Mouse (Mus musculus) heart, embryonic 15.5 days (tissue): ENCODE data around the gene Ndufa13. TPM values are rescaled to one million over a fixed set of nuclear protein-coding genes. Genes with fewer than 3 reads are reported as not detected.
"Not testable (repeated sequence)": the region's sequence is repeated elsewhere in the genome, so short reads cannot be mapped to it uniquely, and the experiment has no call there.

Experiments
- ATAC-seq: fragments of 200-750 bp; cut with Nextera tagmentation; replicated peaks from 2 replicates; pipeline ENCODE4 v1.8.0; 2017; ENCODE audit warnings: low read depth, moderate TSS enrichment; ENCODE audit not compliant: insufficient number of reproducible peaks, insufficient read depth, low FRiP score
- H3K27ac ChIP-seq: fragments of 300-500 bp; sonication (generic); 2 replicates; pipeline ENCODE4 v1.5.1; 2015; ENCODE audit warnings: mild to moderate bottlenecking, inconsistent platforms
- H3K27me3 ChIP-seq: fragments of 300-500 bp; sonication (generic); 2 replicates; pipeline ENCODE4 v1.6.1; 2015; ENCODE audit warnings: inconsistent platforms
- H3K36me3 ChIP-seq: fragments of 300-500 bp; sonication (generic); 2 replicates; pipeline ENCODE4 v1.6.1; 2015; ENCODE audit warnings: mild to moderate bottlenecking, inconsistent platforms
- H3K4me1 ChIP-seq: fragments of 300-500 bp; sonication (generic); replicated peaks from 2 replicates; pipeline ENCODE4 v1.6.1; 2015; ENCODE audit warnings: inconsistent platforms
- H3K4me2 ChIP-seq: fragments of 300-500 bp; sonication (generic); 2 replicates; pipeline ENCODE4 v1.6.1; 2015; ENCODE audit warnings: inconsistent platforms, mild to moderate bottlenecking, moderate library complexity
- H3K4me3 ChIP-seq: fragments of 300-500 bp; sonication (generic); 2 replicates; pipeline ENCODE4 v1.5.1; 2015; ENCODE audit warnings: mild to moderate bottlenecking, inconsistent platforms
- H3K9ac ChIP-seq: fragments of 300-500 bp; sonication (generic); 2 replicates; pipeline ENCODE4 v1.6.1; 2015; ENCODE audit warnings: mild to moderate bottlenecking, inconsistent platforms
- H3K9me3 ChIP-seq: fragments of 300-500 bp; sonication (generic); replicated peaks from 2 replicates; pipeline ENCODE4 v1.6.1; 2016; ENCODE audit warnings: inconsistent platforms
- WGBS: fragments of 180-500 bp; shearing (Covaris S2); methylation state at CpG from one replicate; pipeline ENCODE4 v1.1.7; 2015; ENCODE audit warnings: mixed read lengths; 5-methylcytosine and 5-hydroxymethylcytosine counted together
- polyA plus RNA-seq: library from polyadenylated mRNA; unstranded; fragments of >200 nt; fragmentation: Nextera tagmentation; extraction: Ambion mirVana; gene quantifications from 2 replicates; pipeline ENCODE4 v1.2.1, GENCODE M21; 2015

The Ndufa13 gene
- polyA plus RNA-seq, result 316 and 390 TPM in 2 replicates

DNA sequence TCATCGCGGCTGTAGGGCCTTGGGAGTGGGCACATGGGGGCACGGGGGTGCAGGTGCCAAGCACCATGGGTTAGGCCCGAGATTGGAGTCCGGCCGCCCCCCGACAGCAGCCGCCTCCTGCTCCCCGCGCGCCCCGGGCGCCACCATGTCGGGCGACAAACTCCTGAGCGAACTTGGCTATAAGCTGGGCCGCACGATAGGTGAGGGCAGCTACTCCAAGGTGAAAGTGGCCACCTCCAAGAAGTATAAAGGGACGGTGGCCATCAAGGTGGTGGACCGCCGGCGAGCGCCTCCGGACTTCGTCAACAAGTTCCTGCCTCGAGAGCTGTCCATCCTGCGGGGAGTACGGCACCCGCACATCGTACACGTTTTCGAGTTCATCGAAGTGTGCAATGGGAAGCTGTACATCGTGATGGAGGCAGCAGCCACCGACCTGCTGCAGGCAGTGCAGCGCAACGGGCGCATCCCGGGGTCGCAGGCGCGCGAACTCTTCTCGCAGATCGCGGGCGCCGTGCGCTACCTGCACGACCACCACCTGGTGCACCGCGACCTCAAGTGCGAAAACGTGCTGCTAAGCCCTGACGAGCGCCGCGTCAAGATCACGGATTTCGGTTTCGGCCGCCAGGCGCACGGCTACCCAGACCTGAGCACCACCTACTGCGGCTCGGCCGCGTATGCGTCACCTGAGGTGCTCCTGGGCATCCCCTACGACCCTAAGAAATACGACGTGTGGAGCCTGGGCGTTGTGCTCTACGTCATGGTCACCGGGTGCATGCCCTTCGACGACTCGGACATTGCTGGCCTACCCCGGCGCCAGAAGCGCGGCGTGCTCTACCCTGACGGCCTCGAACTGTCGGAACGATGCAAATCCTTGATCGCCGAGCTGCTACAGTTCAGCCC, at the start of gene Ndufa13, which contains the start of the genes Tssk6 and Yjefn3:
Ndufa13 (minus strand) TSS at position 396 of the 900 bp plus-strand sequence.
Tssk6 (plus strand) TSS at position 22 of the 900 bp plus-strand sequence.
Yjefn3 (minus strand) TSS at position 550 of the 900 bp plus-strand sequence.
- WGBS, result 4% methylated on average over 89 of the region's 89 CpGs
- ATAC-seq, result peak; percentile 12
- Histone ChIP-seq H3K4me2 (peak within 1 kb of the TSS; percentile 90), H3K9me3 (no peaks in the 10 kb centered on the region), H3K27me3 (no peaks in the 10 kb centered on the region), H3K4me1 (peaks cover 57% of the 10 kb centered on the region), H3K9ac (peak within 1 kb of the TSS; percentile 71), H3K36me3 (peaks cover 3% of the 10 kb centered on the region; the same call in 1 of the 2 replicates), H3K27ac (peak within 1 kb of the TSS; percentile 93), H3K4me3 (peak within 1 kb of the TSS; percentile 79)

DNA sequence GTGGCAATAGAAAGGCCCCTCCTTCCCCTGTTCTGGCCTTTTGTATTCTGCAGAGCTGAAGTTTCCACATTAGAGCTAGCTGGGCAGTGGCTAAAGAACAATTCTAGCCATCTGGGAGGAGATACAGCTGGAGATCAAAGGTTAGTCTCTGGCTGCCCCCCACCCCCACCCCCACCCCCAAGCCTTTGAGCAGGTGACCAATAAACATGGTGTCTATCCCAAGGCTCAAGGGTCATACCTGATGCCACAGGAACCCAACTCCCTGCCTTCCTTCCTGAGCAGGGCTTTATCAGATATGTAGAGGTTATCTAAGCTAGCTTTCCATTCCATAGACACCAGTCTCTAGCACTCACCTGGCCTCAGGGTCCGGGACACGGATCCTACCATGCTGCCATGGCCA, 47.9 kb upstream of the Ndufa13 start:
- Histone ChIP-seq H3K4me3 (no peak overlapping the region), H3K27me3 (no peaks in the 10 kb centered on the region), H3K9me3 (no peaks in the 10 kb centered on the region), H3K4me1 (peaks cover 16% of the 10 kb centered on the region), H3K36me3 (0 out of 2 replicates have a peak, but pooled peaks cover 8% of the 10 kb centered on the region), H3K4me2 (no peak overlapping the region), H3K9ac (no peak overlapping the region), H3K27ac (no peak overlapping the region)
- WGBS, result 89% methylated on average over 2 of the region's 2 CpGs
- ATAC-seq, result no peak

DNA sequence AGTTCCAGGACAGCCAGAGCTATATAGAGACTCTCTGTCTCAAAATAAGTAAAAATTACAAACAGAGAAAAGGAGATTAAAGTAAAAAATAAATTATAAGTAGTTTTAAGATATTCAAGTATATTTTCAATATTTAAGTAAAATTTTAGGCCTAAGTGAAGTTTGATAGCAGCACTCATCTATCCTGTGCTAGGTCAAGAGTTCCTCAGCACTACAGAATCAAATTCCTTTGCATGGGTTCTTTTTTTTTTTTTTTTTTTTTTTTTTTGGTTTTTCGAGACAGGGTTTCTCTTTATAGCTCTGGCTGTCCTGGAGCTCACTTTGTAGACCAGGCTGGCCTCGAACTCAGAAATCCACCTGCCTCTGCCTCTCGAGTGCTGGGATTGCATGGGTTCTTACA, 40.1 kb upstream of the Ndufa13 start:
- not testable (repeated sequence) for H3K36me3 ChIP-seq, H3K9ac ChIP-seq, ATAC-seq, H3K9me3 ChIP-seq, H3K27me3 ChIP-seq, H3K27ac ChIP-seq, H3K4me2 ChIP-seq, H3K4me3 ChIP-seq
- WGBS, result 85% methylated on average over 3 of the region's 3 CpGs
- peaks cover 59% of the 10 kb centered on the region for H3K4me1 ChIP-seq

DNA sequence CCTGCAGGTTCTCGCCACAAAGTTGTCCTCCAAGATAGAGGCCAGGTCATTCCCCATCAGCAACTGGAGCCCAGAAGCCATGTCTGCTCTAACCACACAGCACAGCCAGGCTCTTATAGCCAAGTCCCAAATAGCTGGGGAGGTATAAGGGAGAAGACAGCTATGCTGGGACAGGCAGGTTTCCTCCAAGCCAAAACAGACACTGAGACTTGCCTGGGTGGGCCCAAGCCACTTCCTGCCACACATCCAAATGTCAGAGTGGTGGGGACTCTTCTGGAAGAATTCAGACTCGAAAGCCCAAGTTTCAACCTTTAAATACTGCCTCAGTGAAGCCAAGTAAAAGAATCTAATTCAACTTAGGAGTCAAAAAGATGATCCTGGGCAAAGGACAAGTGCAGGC, 38.0 kb upstream of the Ndufa13 start:
- no peaks in the 10 kb centered on the region for H3K27me3 ChIP-seq
- H3K4me3 ChIP-seq, result no peak overlapping the region
- H3K27ac ChIP-seq, result peak overlapping the region; percentile 71
- no peak overlapping the region for H3K9ac ChIP-seq
- peaks cover 4% of the 10 kb centered on the region; the same call in 1 of the 2 replicates for H3K36me3 ChIP-seq
- H3K4me2 ChIP-seq, result no peak overlapping the region
- ATAC-seq, result no peak
- no peaks in the 10 kb centered on the region for H3K9me3 ChIP-seq
- H3K4me1 ChIP-seq, result peaks cover 80% of the 10 kb centered on the region
- WGBS, result 88% methylated on average over 2 of the region's 2 CpGs

DNA sequence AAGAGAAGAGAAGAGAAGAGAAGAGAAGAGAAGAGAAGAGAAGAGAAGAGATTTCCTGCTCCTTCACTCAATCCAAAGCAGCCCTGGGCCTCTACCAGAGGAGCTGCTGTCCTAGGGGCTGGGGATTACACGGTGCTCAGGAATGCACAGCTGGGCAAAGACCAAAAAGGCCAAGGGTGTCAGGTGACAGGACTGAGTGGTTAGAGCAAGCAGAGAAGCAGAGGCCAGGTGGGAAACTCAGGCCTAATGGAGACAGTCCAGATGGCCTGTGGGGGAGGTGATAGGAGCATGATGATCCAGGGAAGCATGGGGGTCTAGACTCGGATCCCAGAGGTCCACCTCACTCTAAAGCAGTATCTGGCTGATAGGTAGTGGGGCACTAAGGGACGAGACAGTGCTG, 37.3 kb upstream of the Ndufa13 start:
- H3K4me3 ChIP-seq, result no peak overlapping the region
- H3K9me3 ChIP-seq, result no peaks in the 10 kb centered on the region
- H3K4me1 ChIP-seq, result peaks cover 86% of the 10 kb centered on the region
- H3K27ac ChIP-seq, result peak overlapping the region; percentile 71
- peaks cover 5% of the 10 kb centered on the region; the same call in 1 of the 2 replicates for H3K36me3 ChIP-seq
- no peak overlapping the region for H3K4me2 ChIP-seq
- no peak overlapping the region for H3K9ac ChIP-seq
- 35% methylated on average over 3 of the region's 3 CpGs for WGBS
- no peaks in the 10 kb centered on the region for H3K27me3 ChIP-seq
- ATAC-seq, result peak; percentile 58; the same call in 1 of the 2 replicates

DNA sequence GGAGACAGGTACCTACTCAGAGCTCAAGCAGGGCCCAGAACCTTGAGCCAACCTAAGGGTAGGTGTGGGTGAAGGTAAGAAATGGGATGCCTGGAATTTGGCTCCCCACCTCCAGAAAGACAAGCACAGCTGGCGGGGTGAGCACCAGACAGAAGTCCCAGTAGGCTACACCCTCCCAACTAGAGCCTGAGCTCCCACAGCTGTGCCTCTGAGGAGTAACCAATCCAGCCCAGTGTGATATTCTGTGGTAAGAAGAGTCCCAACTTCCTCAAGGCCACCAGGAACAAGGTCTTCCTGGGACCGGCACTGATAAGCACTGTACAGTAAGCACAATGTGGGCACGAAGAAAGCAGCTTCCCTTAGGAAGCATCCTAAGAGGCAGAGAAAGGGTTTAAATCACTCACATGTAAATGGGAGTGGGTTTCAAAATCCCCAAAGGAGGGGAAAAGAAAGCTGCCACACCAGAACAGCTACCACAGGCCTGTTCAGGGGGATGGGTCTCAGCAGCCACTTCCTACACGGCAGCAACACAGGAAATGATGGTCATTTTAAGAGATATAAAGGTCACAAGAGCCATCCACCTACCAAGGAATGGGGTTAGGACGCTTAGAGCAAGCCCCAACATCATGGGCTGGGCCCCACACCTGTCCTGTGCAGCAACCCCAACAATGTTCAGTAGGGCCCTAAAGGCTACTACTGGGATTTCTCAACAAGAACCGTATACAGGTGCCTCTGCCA, 36.1 kb upstream of the Ndufa13 start:
- Histone ChIP-seq H3K27ac (peak overlapping the region; percentile 38), H3K9me3 (no peaks in the 10 kb centered on the region), H3K9ac (no peak overlapping the region), H3K27me3 (no peaks in the 10 kb centered on the region), H3K4me3 (no peak overlapping the region), H3K4me2 (no peak overlapping the region), H3K36me3 (peaks cover 5% of the 10 kb centered on the region; the same call in 1 of the 2 replicates), H3K4me1 (peaks cover 80% of the 10 kb centered on the region)
- ATAC-seq, result no peak
- WGBS, result 65% methylated on average over 6 of the region's 6 CpGs

DNA sequence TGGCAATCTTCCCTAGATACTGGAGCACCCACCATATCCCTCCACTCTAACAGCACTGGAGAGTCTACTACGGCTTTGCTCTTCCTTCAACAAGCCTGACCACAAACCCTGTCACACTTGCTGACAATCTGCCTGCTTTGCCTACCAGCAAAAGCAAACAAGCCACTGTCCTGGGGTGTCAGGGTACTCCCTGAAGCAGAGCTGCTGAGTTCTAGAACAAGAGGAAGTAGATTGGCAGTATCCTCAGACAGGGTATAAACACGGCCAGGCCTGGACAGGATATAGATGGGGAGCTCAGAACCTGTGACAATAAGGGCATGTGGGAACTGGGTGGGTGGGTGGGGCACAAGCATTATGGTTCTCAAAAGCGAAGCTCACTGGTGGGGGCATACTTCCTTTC, 35.1 kb upstream of the Ndufa13 start:
- Histone ChIP-seq H3K27ac (peak overlapping the region; percentile 92), H3K9me3 (no peaks in the 10 kb centered on the region), H3K4me1 (peaks cover 74% of the 10 kb centered on the region), H3K27me3 (no peaks in the 10 kb centered on the region), H3K4me2 (no peak overlapping the region), H3K9ac (no peak overlapping the region), H3K4me3 (no peak overlapping the region), H3K36me3 (peaks cover 5% of the 10 kb centered on the region; the same call in 1 of the 2 replicates)
- no peak for ATAC-seq
- WGBS, result 77% methylated on average over 3 of the region's 3 CpGs

DNA sequence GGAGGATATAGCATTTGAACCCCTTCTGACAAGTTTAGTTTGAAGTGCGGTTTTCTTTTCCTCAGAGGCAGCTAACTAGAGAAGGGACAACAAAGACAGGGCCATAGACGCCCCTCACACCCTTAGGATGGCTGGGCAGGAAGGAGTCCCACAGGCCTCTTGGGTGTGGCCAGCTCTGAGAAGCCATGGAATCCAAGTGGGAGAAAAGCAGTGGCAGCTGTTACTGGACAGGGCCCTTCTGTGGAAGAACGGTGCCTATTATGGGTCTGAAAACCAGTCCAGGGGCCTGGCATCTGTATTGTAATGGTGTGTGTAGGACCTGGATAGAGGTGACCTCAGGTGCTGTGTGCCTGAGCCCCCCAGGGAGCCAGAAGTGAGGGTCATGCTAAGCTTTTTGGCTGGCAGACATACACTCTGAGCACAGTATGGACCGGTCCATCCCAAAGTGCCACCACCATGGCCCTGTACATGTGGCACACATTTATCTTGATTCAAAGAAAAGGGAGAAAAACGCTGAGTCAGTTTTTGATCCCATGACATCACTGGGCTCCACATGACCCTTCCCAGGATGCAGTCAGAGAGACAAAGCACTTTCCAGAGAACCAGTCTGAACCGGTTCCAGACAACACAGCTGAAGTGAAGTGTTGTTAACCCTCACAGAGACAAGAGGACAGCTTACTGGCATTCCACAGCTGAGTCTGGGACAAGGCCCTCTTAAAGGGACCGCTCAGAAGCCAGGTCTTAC, 33.9 kb upstream of the Ndufa13 start:
- no peak overlapping the region for H3K4me2 ChIP-seq
- H3K36me3 ChIP-seq, result peaks cover 5% of the 10 kb centered on the region; the same call in 1 of the 2 replicates
- 32% methylated on average over 7 of the region's 7 CpGs for WGBS

DNA sequence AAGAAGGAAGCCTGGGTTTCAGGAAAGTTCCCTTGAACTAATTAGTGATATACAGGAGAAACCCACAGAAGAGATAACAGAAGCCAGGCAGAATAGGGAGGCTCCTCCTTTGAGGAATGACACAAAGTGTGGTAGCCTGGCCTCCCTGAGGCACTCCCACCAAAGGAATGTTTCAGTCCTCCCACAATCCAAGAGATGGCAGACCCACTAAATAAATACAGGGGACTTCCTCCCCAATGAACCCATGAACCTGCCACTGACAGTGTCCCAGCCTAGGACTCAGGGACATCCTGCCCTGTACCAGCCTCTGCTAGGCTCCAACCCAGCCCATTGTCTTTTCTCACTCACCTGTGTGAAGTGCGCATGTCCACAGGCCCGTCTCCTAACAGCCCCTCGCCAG, 33.1 kb upstream of the Ndufa13 start:
- ATAC-seq, result no peak
- peaks cover 5% of the 10 kb centered on the region; the same call in 1 of the 2 replicates for H3K36me3 ChIP-seq
- H3K4me3 ChIP-seq, result no peak overlapping the region
- WGBS, result 92% methylated on average over 3 of the region's 3 CpGs
- peaks cover 60% of the 10 kb centered on the region for H3K4me1 ChIP-seq
- H3K9ac ChIP-seq, result no peak overlapping the region
- peak overlapping the region; percentile 92 for H3K27ac ChIP-seq
- H3K27me3 ChIP-seq, result no peaks in the 10 kb centered on the region
- H3K4me2 ChIP-seq, result no peak overlapping the region
- no peaks in the 10 kb centered on the region for H3K9me3 ChIP-seq

More for the DNA sequence above, 33.9 kb upstream of the Ndufa13 start:
- Histone ChIP-seq H3K9me3 (no peaks in the 10 kb centered on the region), H3K27ac (peak overlapping the region; percentile 92), H3K27me3 (no peaks in the 10 kb centered on the region), H3K4me3 (no peak overlapping the region), H3K4me1 (peaks cover 67% of the 10 kb centered on the region), H3K9ac (no peak overlapping the region)
- peak; percentile 86 for ATAC-seq

DNA sequence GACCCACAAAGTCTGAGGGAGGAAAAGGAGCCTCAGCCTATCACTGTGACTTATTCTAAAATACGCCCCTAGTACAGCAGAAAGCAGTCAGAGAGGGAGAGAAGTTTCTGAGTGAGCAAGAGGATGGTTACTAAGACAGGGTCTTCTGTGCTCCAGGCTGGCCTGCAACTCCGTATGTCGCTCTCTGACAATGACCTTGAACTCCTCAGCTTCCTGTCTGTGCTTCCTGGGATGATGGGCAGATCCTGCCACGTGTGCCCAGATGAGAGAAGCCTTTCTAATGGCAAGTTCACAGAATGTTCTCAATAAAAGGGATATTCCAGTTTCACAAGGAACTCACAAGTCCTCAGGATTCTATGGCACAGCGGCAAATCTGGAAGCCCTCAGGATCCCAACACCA, 32.2 kb upstream of the Ndufa13 start:
- Histone ChIP-seq H3K27ac (no peak overlapping the region), H3K4me2 (no peak overlapping the region), H3K9ac (no peak overlapping the region), H3K27me3 (no peaks in the 10 kb centered on the region), H3K36me3 (peaks cover 5% of the 10 kb centered on the region; the same call in 1 of the 2 replicates), H3K4me1 (peaks cover 51% of the 10 kb centered on the region), H3K4me3 (no peak overlapping the region), H3K9me3 (no peaks in the 10 kb centered on the region)
- no peak for ATAC-seq
- 71% methylated on average over 5 of the region's 5 CpGs for WGBS
